Mouse (Mus musculus) inflammation-experienced regulatory T-cells, adult 6 months (primary cell): Measurements from ENCODE around the gene Mettl11b. TPM values are rescaled to one million over a fixed set of nuclear protein-coding genes. Genes with fewer than 3 reads are reported as not detected.

Source experiments
- polyA plus RNA-seq, 3 experiments: library from polyadenylated mRNA; unstranded; fragments of 100-300 nt; shearing (Covaris generic); gene quantifications; one replicate each; pipeline ENCODE4 v1.2.1; 2017

Gene Mettl11b
- polyA plus RNA-seq, 3 experiments from 2014 or later = not detected

Other genes starting within 250 kb of the Mettl11b start
- gene Kifap3, start 54.4 kb upstream of the Mettl11b start, polyA plus RNA-seq = 1 to 10 TPM; 3.2 to 3.4 (median 3.3) TPM
- gene Scyl3, start 203.9 kb upstream of the Mettl11b start, polyA plus RNA-seq = 10 to 100 TPM; 20.6 to 24.9 (median 24.9) TPM